Mouse (Mus musculus) ovary, postnatal 14 days (tissue): ENCODE measurements around the gene Sgk2.
A peak's percentile ranks its signal among the peaks of the same experiment; 100 is the strongest.

Experiments used
- DNase-seq: peaks from one replicate; pipeline ENCODE4 v3.0.0; 2022; ENCODE audit warnings: low spot score

Sgk2 gene

DNA sequence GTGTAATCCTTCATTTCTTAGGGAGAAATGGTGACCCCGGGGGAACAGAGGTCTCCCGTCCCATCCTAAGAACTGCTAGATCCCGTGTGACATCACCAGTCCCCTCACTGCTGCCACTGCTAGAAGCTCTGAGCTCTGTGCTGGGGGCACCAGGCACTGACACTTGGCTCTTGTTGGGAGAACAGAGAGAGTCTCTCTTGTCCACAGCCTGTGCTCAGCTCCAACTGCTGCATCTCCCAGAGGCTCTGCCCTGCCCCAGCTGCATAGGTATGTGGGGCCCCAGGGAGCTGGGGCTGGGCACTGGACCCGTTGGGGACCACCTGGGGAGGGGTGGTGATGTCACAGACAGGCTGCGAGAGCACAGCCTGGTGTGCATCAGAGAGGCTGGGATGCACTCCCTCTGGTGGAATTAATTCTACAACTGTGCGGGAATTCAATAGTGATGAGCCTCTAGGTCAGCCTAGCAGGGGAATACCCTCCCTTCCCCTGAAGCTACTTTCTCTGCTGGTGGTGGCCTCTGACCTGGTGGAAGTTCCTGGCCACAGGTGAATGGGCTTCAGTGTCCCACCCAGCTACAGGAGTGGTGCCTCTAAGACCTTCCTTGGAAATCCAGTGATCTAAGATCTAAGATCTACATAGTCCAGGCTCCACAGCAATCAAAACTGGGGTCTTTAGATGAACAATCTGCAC lies 4.4 kb downstream of the Sgk2 start:
- DNase-seq: no peak

- no peak for DNase-seq
Observed at GRCm38 (mm10) chr2:162992084-162992437, 4.9 kb downstream of the Sgk2 start.

GRCm38 (mm10) chr2:162993881-162994616 lies 6.9 kb downstream of the Sgk2 start:
- no peak for DNase-seq

- peak; percentile 61 for DNase-seq
Observed at GRCm38 (mm10) chr2:162998528-162999230, 11.5 kb downstream of the Sgk2 start.

DNA sequence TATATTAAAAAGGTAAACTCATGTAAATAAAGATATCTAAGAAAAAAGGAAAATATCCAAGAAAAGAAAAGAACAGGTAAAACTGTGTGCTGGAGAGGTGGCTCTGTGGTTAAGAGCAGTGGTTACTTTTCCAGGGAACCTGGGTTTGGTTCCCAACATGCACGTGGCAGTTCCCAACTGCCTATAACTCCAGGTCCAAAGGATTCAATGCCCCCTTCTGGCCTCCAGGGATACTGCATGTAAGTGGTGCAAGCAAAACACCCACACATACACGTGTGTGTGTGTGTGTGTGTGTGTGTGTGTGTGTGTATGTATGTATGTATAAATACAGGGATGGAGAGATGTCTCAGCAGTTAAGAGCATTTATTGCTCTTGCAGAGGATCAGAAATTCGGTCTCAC lies 12.6 kb downstream of the Sgk2 start:
- peak; percentile 19 for DNase-seq

- no peak for DNase-seq
Observed at GRCm38 (mm10) chr2:163001071-163001470, 13.9 kb downstream of the Sgk2 start.

GRCm38 (mm10) chr2:163007299-163007698 lies 20.2 kb downstream of the Sgk2 start:
- DNase-seq: no peak

DNA sequence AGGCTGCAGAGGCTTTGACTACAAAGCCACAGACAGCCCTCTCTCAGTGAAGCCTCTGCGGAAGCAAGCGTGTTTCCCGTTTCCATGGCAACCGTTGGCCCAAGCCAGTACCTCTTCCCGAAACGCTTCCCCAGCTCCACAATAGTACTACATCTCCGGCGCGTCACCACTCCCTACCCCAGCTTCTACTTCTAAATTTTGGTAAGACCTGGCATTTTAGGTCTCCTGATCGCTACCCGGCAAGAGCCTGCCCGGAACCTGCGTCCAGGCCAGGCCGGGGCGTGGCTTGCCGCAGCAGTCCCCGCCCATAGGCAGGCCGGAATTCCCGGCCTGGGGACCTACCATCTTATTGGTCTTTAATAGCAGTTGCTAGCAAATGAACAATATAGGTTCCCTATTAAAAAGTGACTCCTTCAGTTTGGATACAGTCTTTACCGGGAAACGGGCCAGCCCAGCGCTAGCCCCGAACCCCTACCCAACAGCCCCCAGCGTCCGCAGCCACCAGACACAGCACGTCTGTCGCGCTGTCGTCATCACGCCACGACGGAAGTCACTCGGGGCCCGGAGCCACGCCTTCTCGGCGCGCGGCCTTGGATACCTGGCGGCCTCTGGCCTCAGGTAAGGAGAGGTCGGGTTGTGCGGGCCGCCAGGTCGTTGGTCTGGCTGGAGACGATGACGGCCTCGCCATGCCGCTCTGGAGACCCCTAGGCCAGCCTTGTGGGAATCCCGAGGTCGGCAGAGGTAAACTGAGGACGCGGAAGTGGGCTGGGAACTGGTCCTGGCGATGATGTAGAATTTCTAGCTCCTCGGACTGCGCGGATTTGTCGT lies 30.0 kb downstream of the Sgk2 start, which contains the start of gene Ift52:
TSS of gene Ift52 (plus strand) at position 439 of the 828 bp plus-strand sequence.
- peak; percentile 85 for DNase-seq

- no peak for DNase-seq
Observed at GRCm38 (mm10) chr2:163031289-163031688, 44.2 kb downstream of the Sgk2 start.

DNA sequence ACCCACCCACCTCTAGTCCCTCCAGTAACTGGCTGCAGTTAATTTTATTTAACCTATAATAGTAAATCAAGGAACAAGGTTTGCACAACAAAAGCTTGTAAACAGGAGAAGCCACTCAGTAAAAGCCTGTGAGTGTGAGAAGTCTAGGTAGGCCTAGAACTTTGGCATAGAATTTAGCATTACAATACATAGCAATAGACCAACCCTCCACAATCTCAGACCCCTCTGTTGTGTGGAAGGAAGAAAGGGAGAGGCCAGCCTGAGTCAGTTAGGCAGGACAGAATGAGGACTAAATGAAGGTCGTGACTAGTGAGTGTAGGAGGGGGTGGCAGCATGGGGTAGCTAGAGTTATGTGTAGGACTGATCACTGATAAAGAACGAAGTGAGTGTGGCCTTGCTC lies 44.6 kb downstream of the Sgk2 start:
- no peak for DNase-seq

DNA sequence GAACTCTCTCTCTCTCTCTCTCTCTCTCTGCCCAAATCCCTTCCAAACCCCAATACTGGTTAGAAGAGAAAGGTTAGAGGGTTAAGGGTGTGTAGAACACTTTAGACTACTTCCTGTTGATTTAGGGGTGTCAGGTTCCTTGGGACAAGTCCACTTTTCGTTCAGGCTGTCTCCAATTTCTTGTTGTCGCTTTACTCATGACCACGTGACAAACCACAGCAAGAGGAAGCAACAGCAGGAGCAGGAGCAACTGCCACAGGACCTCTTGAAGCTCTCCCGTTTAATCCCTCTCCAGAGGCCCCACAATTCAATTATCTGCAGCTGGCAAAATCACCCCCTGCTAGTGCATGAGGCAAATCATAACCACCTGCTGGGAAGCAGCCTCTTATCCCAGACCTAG lies 45.5 kb downstream of the Sgk2 start:
- no peak for DNase-seq

GRCm38 (mm10) chr2:163039940-163040339 lies 52.8 kb downstream of the Sgk2 start:
- no peak for DNase-seq

DNA sequence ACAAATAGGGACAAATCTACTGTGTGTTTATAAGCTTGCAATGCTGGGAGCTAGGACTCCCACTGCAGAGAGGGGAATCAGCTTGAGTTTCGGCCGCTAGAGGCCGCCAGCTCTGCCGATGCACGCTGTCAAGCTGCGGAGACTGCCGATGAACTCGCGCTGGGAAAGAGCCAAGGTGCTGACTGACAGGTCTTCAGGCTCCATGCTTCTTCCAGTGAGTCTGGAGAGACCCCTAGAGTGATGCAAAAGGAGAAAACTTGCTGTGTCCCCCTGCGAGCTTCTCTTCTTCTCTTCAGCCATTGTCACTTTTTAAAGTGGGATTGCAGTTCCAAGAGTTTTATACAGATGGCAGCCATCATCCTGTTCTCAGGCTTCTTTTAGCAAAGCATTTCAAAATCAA lies 61.0 kb downstream of the Sgk2 start:
- peak; percentile 51 for DNase-seq

- no peak for DNase-seq
Observed at GRCm38 (mm10) chr2:163049116-163049515, 62.0 kb downstream of the Sgk2 start.

GRCm38 (mm10) chr2:163051691-163052090 lies 64.6 kb downstream of the Sgk2 start:
- no peak for DNase-seq

GRCm38 (mm10) chr2:163052101-163052500 lies 65.0 kb downstream of the Sgk2 start:
- DNase-seq: no peak

DNA sequence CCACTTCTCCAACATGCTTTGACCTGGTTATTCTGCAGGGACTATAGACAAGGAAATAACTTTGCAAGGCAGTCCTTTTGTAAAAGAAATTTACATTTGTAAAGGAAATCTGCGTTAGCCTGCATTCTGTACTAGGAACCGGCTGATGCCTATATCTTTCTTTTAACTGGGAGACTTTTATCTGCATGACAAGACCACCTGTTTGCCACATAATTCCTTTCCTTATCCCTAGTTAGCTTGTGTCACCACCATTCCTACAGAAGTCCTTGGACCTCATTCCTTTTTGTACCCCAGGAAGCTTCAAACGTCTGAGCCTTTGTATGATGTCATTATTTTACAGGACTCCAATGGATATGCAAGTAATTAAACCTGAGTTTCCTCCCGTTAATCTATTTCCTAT lies 65.7 kb downstream of the Sgk2 start:
- no peak for DNase-seq

DNA sequence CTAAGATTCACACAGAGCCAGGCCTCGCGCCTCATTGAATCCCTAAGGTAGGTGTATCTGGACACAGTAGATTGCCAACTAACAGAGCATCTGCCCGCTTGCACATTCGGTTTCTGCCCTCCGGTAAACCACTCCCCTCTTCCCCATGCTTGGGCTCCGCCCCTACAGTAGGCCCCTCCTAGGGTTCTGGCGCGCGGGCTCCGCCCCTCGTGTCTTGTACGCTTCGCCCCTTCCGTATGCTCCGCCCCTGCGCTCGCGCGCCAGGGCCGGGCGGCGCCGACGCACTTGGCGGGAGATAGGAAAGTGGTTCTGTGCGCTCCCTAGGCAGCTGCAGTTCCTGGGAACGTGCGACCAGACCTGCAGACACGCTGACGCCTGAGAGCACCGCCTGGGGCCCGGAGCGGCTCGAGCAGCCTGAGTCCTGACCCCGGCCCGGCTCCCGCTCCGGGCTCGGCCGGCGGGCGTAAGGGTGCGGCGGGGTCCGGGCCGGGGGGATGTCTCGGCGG lies 67.3 kb downstream of the Sgk2 start, which contains the start of gene Mybl2:
TSS of gene Mybl2 (plus strand) at position 353 of the 506 bp plus-strand sequence.
- DNase-seq: peak; percentile 87

GRCm38 (mm10) chr2:163054891-163055494 lies 67.9 kb downstream of the Sgk2 start:
- DNase-seq: peak; percentile 2

GRCm38 (mm10) chr2:163055715-163056114 lies 68.6 kb downstream of the Sgk2 start:
- no peak for DNase-seq

- no peak for DNase-seq
Observed at GRCm38 (mm10) chr2:163056584-163056983, 69.5 kb downstream of the Sgk2 start.
